Mouse (Mus musculus): ENCODE measurements around the gene Grasp.

- TF ChIP-seq GATA1 (IDR thresholded peaks at IDR 0.05; ENCODE audit: low read length) (no peak), TAL1 (IDR thresholded peaks at IDR 0.05; ENCODE audit: low read length) (no peak)
These were observed 48.2 kb upstream of the Grasp start for GRCm38 (mm10) chr15:101175613-101176283.

Measured in erythroblast, embryonic 14.5 days (primary cell).